Mouse (Mus musculus): ENCODE data around the gene Klhl30. TPM values are rescaled to one million over a fixed set of nuclear protein-coding genes. Genes with fewer than 3 reads are reported as not detected.

Gene Klhl30
- polyA plus RNA-seq, 1 experiment from 2014 or later = not detected

DNA sequence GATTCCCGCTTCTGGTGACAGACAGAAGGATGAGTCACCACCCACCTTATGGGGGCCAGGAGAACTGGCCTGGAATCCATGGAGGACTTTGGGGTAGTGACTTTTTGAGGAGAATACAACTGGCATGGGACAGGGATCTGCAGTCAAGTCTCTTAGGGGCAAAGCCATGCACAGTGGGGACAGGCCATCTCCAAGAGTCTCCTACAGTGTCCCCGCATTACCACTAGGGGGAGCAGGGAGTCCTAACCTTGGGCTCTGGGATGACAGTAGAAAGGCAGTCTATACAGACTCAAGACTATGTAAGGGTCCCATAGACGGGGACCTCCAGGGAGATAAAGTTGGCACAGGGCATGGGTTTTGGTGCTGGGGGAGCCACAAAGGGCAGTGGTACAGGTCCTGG, 3.9 kb upstream of the Klhl30 start:
- H3K4me2 ChIP-seq (ENCODE audit: low read depth, low read length, severe bottlenecking) = no peak overlapping the region
- peak; percentile 80 for DNase-seq (ENCODE audit: low spot score)
- H3K4me1 ChIP-seq (replicated peaks; ENCODE audit: control insufficient read depth, insufficient read depth, low read length) = peaks cover 5% of the 10 kb centered on the region; the same call in 1 of the 2 replicates
- peaks cover 36% of the 10 kb centered on the region for H3K27me3 ChIP-seq (ENCODE audit: control insufficient read depth, insufficient read depth, low read length)
- H3K9ac ChIP-seq (ENCODE audit: low read length) = no peak overlapping the region
- H3K9me3 ChIP-seq (ENCODE audit: control insufficient read depth, low read length) = no peaks in the 10 kb centered on the region
- ATAC-seq (replicated peaks; ENCODE audit: low FRiP score) = peak; percentile 73
- no peaks in the 10 kb centered on the region for H3K36me3 ChIP-seq (ENCODE audit: control insufficient read depth, insufficient read depth, low read length)
- no peak overlapping the region for H3K4me3 ChIP-seq (ENCODE audit: low read depth, low read length)
- 30% methylated on average over 3 of the region's 3 CpGs for WGBS
- H3K27ac ChIP-seq (ENCODE audit: low read depth, low read length) = no peak overlapping the region

DNA sequence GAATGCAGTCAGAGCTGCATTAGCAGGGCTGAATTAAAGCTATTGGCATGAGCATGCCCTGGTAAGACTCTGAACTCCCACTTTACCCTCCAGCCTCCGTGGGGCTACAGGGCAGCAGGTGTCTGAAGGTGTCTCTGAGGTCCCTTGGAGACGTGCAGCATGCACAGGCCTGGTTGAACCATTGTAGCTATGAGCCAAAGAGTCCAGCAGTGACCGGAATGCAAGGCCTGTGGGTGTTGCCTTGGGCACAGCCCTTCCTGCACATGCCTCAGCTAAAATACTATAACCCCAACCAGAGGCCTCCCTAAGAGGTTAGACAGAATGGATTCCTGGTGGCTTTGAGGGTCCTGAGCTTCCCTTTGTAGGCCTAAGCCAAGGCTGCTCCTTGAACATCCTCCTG, 433 bp downstream of the Klhl30 start:
- ATAC-seq (replicated peaks; ENCODE audit: low FRiP score) (no peak), DNase-seq (ENCODE audit: low spot score) (no peak)
- Histone ChIP-seq H3K27me3 (ENCODE audit: control insufficient read depth, insufficient read depth, low read length) (peaks cover 6% of the 10 kb centered on the region), H3K4me3 (ENCODE audit: low read depth, low read length) (no peak overlapping the region), H3K9ac (ENCODE audit: low read length) (no peak overlapping the region), H3K9me3 (ENCODE audit: control insufficient read depth, low read length) (no peaks in the 10 kb centered on the region), H3K4me2 (ENCODE audit: low read depth, low read length, severe bottlenecking) (no peak overlapping the region), H3K27ac (ENCODE audit: low read depth, low read length) (no peak overlapping the region), H3K4me1 (replicated peaks; ENCODE audit: control insufficient read depth, insufficient read depth, low read length) (no peaks in the 10 kb centered on the region), H3K36me3 (ENCODE audit: control insufficient read depth, insufficient read depth, low read length) (no peaks in the 10 kb centered on the region)
- 84% methylated on average over 3 of the region's 3 CpGs for WGBS

- Histone ChIP-seq H3K36me3 (ENCODE audit: control insufficient read depth, insufficient read depth, low read length) (no peaks in the 10 kb centered on the region), H3K27me3 (ENCODE audit: control insufficient read depth, insufficient read depth, low read length) (no peaks in the 10 kb centered on the region), H3K27ac (ENCODE audit: low read depth, low read length) (no peak overlapping the region), H3K9me3 (ENCODE audit: control insufficient read depth, low read length) (no peaks in the 10 kb centered on the region), H3K9ac (ENCODE audit: low read length) (no peak overlapping the region), H3K4me2 (ENCODE audit: low read depth, low read length, severe bottlenecking) (no peak overlapping the region), H3K4me3 (ENCODE audit: low read depth, low read length) (no peak overlapping the region), H3K4me1 (replicated peaks; ENCODE audit: control insufficient read depth, insufficient read depth, low read length) (no peaks in the 10 kb centered on the region)
- WGBS = 84% methylated on average over 2 of the region's 2 CpGs
- no peak for DNase-seq (ENCODE audit: low spot score)
- no peak for ATAC-seq (replicated peaks; ENCODE audit: low FRiP score)
Observed at GRCm38 (mm10) chr1:91352277-91352676, 1.5 kb downstream of the Klhl30 start.

DNA sequence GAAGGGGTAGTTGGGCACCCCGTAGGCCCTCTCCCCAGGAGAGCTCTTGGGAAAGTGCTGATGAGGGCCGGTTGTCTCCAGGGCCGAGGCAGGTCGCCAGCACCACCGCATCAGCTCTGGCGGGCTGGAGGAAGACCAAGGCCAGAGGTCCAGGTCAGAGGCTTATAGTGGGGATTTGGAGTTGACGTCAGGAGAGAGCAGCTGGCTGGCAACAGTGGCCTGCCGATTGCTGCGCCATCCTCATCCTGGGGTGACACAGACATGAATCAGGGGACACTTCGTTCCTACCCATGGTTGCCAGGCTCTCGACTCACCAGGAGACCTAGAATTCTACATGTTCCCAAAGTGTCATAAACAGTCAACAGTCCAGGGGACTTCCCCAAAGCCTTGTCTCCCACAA, 5.3 kb downstream of the Klhl30 start:
- WGBS = 88% methylated on average over 11 of the region's 11 CpGs

GRCm38 (mm10) chr1:91362113-91362512, 11.3 kb downstream of the Klhl30 start:
- Histone ChIP-seq H3K27me3 (ENCODE audit: control insufficient read depth, insufficient read depth, low read length) (peaks cover 9% of the 10 kb centered on the region), H3K9me3 (ENCODE audit: control insufficient read depth, low read length) (no peaks in the 10 kb centered on the region; the same call in 1 of the 2 replicates), H3K4me1 (replicated peaks; ENCODE audit: control insufficient read depth, insufficient read depth, low read length) (peaks cover 3% of the 10 kb centered on the region; the same call in 1 of the 2 replicates), H3K4me3 (ENCODE audit: low read depth, low read length) (no peak overlapping the region), H3K9ac (ENCODE audit: low read length) (no peak overlapping the region), H3K27ac (ENCODE audit: low read depth, low read length) (no peak overlapping the region), H3K4me2 (ENCODE audit: low read depth, low read length, severe bottlenecking) (no peak overlapping the region), H3K36me3 (ENCODE audit: control insufficient read depth, insufficient read depth, low read length) (no peaks in the 10 kb centered on the region)
- ATAC-seq (replicated peaks; ENCODE audit: low FRiP score) (no peak), DNase-seq (ENCODE audit: low spot score) (no peak)
- WGBS = 80% methylated on average over 5 of the region's 5 CpGs

More for the DNA sequence above, 5.3 kb downstream of the Klhl30 start:
- no peaks in the 10 kb centered on the region for H3K27me3 ChIP-seq (ENCODE audit: control insufficient read depth, insufficient read depth, low read length)
- H3K4me2 ChIP-seq (ENCODE audit: low read depth, low read length, severe bottlenecking) = no peak overlapping the region
- no peaks in the 10 kb centered on the region for H3K4me1 ChIP-seq (replicated peaks; ENCODE audit: control insufficient read depth, insufficient read depth, low read length)
- H3K27ac ChIP-seq (ENCODE audit: low read depth, low read length) = no peak overlapping the region
- DNase-seq (ENCODE audit: low spot score) = no peak
- no peak overlapping the region for H3K4me3 ChIP-seq (ENCODE audit: low read depth, low read length)
- no peak overlapping the region for H3K9ac ChIP-seq (ENCODE audit: low read length)
- no peaks in the 10 kb centered on the region for H3K9me3 ChIP-seq (ENCODE audit: control insufficient read depth, low read length)
- no peak for ATAC-seq (replicated peaks; ENCODE audit: low FRiP score)
- no peaks in the 10 kb centered on the region for H3K36me3 ChIP-seq (ENCODE audit: control insufficient read depth, insufficient read depth, low read length)

DNA sequence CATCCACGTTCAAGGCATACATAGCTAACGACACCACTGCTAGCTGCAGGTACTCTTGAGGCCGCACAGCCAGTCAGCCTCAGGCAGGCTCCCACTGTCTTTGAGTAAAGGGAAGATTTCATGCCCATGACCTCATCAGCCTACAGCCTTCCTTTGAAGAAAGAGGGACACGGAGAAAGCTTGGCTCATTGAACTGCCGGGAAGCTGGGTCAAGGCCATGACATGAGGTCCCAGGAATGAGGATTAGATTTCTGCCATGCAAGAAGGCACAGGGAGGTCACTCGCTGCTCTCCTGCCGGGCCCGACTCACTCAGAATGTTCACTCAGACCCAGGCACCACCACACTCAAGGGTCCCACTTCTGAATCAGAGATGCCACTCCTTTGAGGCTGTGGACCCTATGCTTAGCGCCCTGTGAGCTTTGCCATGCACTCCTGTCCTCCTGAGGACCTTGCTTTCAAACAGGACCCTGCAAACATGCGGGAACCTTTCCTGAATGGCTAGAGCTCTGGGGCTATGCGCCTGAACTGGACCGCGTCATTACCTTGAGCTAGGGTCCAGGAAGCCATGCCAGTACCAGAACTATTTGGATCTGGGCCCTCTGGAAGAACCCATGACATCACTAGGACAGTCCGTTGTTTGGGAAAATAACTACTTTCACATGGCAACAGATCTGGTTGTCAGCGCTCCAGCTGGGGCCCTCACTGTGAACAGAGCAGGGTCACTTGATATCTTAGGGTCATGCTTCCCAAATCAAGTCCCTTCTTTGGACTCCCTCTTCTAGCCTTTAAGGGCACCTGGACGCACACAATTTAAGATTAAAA, 14.2 kb downstream of the Klhl30 start:
- H3K36me3 ChIP-seq (ENCODE audit: control insufficient read depth, insufficient read depth, low read length) = no peaks in the 10 kb centered on the region
- DNase-seq (ENCODE audit: low spot score) (no peak), ATAC-seq (replicated peaks; ENCODE audit: low FRiP score) (no peak)
- H3K9me3 ChIP-seq (ENCODE audit: control insufficient read depth, low read length) = no peaks in the 10 kb centered on the region; the same call in 1 of the 2 replicates
- no peak overlapping the region for H3K27ac ChIP-seq (ENCODE audit: low read depth, low read length)
- H3K4me3 ChIP-seq (ENCODE audit: low read depth, low read length) = no peak overlapping the region
- peaks cover 9% of the 10 kb centered on the region for H3K27me3 ChIP-seq (ENCODE audit: control insufficient read depth, insufficient read depth, low read length)
- no peak overlapping the region for H3K9ac ChIP-seq (ENCODE audit: low read length)
- 91% methylated on average over 16 of the region's 16 CpGs for WGBS
- peaks cover 3% of the 10 kb centered on the region; the same call in 1 of the 2 replicates for H3K4me1 ChIP-seq (replicated peaks; ENCODE audit: control insufficient read depth, insufficient read depth, low read length)
- H3K4me2 ChIP-seq (ENCODE audit: low read depth, low read length, severe bottlenecking) = no peak overlapping the region

DNA sequence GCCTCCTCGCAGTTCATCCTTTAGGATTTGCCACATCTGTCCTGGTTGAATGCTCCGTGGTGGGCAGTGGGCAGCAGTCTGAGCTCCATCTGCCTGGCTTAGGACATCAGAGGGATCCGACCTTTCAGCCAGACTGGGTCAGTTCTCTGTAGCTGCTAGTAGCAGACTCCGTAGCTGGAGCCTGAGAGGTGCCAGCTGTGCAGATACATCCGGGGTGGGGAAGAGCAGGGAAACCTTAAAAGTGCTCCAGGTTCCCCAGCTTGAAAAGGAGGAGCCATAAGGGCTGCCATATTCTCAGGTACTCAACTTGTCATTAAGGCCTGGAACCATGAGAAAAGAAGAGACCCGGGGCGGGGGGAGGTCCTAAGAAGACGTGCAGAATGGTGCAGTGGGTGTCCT, 15.0 kb downstream of the Klhl30 start:
- H3K27ac ChIP-seq (ENCODE audit: low read depth, low read length) = no peak overlapping the region
- H3K9ac ChIP-seq (ENCODE audit: low read length) = peak overlapping the region; percentile 61; the same call in 1 of the 2 replicates
- peak overlapping the region; percentile 42; the same call in 1 of the 2 replicates for H3K4me3 ChIP-seq (ENCODE audit: low read depth, low read length)
- ATAC-seq (replicated peaks; ENCODE audit: low FRiP score) = 0 out of 2 replicates have a peak, but pooled peaks have one; percentile 4
- WGBS = 25% methylated on average over 8 of the region's 8 CpGs
- H3K9me3 ChIP-seq (ENCODE audit: control insufficient read depth, low read length) = no peaks in the 10 kb centered on the region; the same call in 1 of the 2 replicates
- H3K36me3 ChIP-seq (ENCODE audit: control insufficient read depth, insufficient read depth, low read length) = no peaks in the 10 kb centered on the region; the same call in 1 of the 2 replicates
- peak overlapping the region; percentile 76; the same call in 1 of the 2 replicates for H3K4me2 ChIP-seq (ENCODE audit: low read depth, low read length, severe bottlenecking)
- peaks cover 9% of the 10 kb centered on the region for H3K27me3 ChIP-seq (ENCODE audit: control insufficient read depth, insufficient read depth, low read length)
- H3K4me1 ChIP-seq (replicated peaks; ENCODE audit: control insufficient read depth, insufficient read depth, low read length) = peaks cover 3% of the 10 kb centered on the region; the same call in 1 of the 2 replicates
- DNase-seq (ENCODE audit: low spot score) = no peak

- DNase-seq (ENCODE audit: low spot score) (peak; percentile 88), ATAC-seq (replicated peaks; ENCODE audit: low FRiP score) (peak; percentile 60)
- under 1% methylated on average over 58 of the region's 68 CpGs for WGBS
- peak within 1 kb of the TSS; percentile 61 for H3K9ac ChIP-seq (ENCODE audit: low read length)
- H3K36me3 ChIP-seq (ENCODE audit: control insufficient read depth, insufficient read depth, low read length) = no peaks in the 10 kb centered on the region; the same call in 1 of the 2 replicates
- peak within 1 kb of the TSS; percentile 76 for H3K4me2 ChIP-seq (ENCODE audit: low read depth, low read length, severe bottlenecking)
- peaks cover 9% of the 10 kb centered on the region for H3K27me3 ChIP-seq (ENCODE audit: control insufficient read depth, insufficient read depth, low read length)
- H3K4me1 ChIP-seq (replicated peaks; ENCODE audit: control insufficient read depth, insufficient read depth, low read length) = peaks cover 3% of the 10 kb centered on the region; the same call in 1 of the 2 replicates
- no peak within 1 kb of the TSS for H3K27ac ChIP-seq (ENCODE audit: low read depth, low read length)
- H3K9me3 ChIP-seq (ENCODE audit: control insufficient read depth, low read length) = no peaks in the 10 kb centered on the region; the same call in 1 of the 2 replicates
- H3K4me3 ChIP-seq (ENCODE audit: low read depth, low read length) = peak within 1 kb of the TSS; percentile 42
Observed at GRCm38 (mm10) chr1:91366215-91367108, 15.6 kb downstream of the Klhl30 start, which contains the start of gene Erfe. Gene Erfe, plus strand, starts transcription at chr1:91366430.

Data from forebrain, embryonic 11.5 days (tissue).